Mouse (Mus musculus) thymus, adult 2 months (tissue): Measurements from ENCODE around the gene Cep70. TPM values are rescaled to one million over a fixed set of nuclear protein-coding genes. Genes with fewer than 3 reads are reported as not detected.

Experiments used
- DNase-seq: peaks from one replicate; pipeline ENCODE4 v3.0.0; 2021
- H3K27ac ChIP-seq: fragments of 200-500 bp; 2 replicates; pipeline ENCODE4 v1.5.1; 2012; ENCODE audit warnings: low read length, control low read depth; ENCODE audit not compliant: control insufficient read depth, insufficient read depth
- H3K27me3 ChIP-seq: fragments of 200-500 bp; 2 replicates; pipeline ENCODE4 v1.6.1; 2012; ENCODE audit warnings: mild to moderate bottlenecking, low read length, moderate library complexity, mixed read lengths; ENCODE audit not compliant: control insufficient read depth, insufficient read depth
- H3K36me3 ChIP-seq: fragments of 200-500 bp; 2 replicates; pipeline ENCODE4 v1.6.1; 2012; ENCODE audit warnings: mild to moderate bottlenecking, low read length, moderate library complexity; ENCODE audit not compliant: control insufficient read depth, insufficient read depth
- H3K4me1 ChIP-seq: fragments of 200-500 bp; replicated peaks from 2 replicates; pipeline ENCODE4 v1.6.1; 2012; ENCODE audit warnings: low read length; ENCODE audit not compliant: control insufficient read depth, insufficient read depth
- H3K4me3 ChIP-seq: fragments of 200-500 bp; 2 replicates; pipeline ENCODE4 v1.5.1; 2012; ENCODE audit warnings: mild to moderate bottlenecking, low read length, control low read depth, moderate library complexity; ENCODE audit not compliant: control insufficient read depth, insufficient read depth
- CTCF ChIP-seq: fragments of 200-500 bp; IDR thresholded peaks from 2 replicates; pipeline ENCODE4 v1.5.1; 2012; ENCODE audit warnings: mild to moderate bottlenecking, control low read depth, low read length, moderate library complexity, borderline replicate concordance; ENCODE audit not compliant: control insufficient read depth, poor library complexity, insufficient read depth; ENCODE audit errors: extremely low read depth
- POLR2A ChIP-seq: fragments of 200-500 bp; IDR thresholded peaks from 2 replicates; pipeline ENCODE4 v1.6.1; 2012; ENCODE audit warnings: mild to moderate bottlenecking, low read length, control low read depth, moderate library complexity; ENCODE audit not compliant: control insufficient read depth, poor library complexity, insufficient read depth; ENCODE audit errors: extremely low read depth
- WGBS: fragments of 180-500 bp; shearing (Covaris S2); methylation state at CpG from one replicate; pipeline ENCODE4 v1.1.7; 2018; 5-methylcytosine and 5-hydroxymethylcytosine counted together
- polyA plus RNA-seq: library from polyadenylated mRNA; depleted of rRNA; stranded (reverse); fragments of >200 nt; gene quantifications from 2 replicates; pipeline ENCODE4 v1.2.3, GENCODE M21; 2012; rRNA removed

Gene Cep70
- polyA plus RNA-seq: 5.2 and 7.0 TPM in 2 replicates

DNA sequence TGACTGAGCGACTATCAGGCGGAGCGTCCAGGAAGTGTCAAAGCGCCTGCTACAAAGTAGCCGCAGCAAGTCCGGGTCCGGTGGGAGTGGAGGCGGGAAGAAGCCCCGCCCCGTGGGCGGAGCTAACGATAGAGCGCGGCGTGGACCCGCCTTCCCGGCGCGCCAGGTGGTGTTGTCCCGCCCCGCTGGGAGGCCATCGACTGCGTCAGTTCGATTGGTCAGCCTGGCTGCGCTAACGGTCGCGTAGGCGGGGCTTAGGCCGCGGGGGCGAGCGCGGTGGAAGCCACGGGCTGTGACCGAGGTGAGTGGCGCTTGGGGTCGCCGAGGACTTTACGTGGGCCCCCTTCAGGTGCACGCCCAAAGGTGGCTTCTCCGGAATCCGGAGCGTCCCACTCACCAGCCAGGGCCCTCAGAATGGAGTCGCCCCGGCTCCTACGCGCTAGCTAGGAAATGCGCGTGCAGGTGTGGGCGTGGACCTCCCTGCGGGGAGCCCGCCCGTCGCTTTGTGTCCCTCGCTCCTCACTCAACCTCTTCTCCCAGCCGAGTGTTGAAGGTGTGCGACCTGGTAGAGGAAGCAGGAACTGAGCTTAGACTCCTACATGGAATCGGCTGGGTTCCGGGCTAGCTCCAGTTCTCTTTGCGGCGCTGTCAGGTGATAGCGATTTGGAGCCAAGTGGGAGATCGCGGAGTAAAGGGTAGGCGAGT is at the start of gene Cep70:
Gene Cep70, plus strand, starts transcription at position 178 of the 705 bp plus-strand sequence.
- peak; percentile 97 for DNase-seq
- H3K4me1 ChIP-seq: peaks cover 5% of the 10 kb centered on the region
- TF ChIP-seq CTCF: 0 out of 2 replicates have a peak, but pooled peaks have one; percentile 16
- TF ChIP-seq POLR2A: peak; percentile 66; the same call in 1 of the 2 replicates
- H3K4me3 ChIP-seq: peak within 1 kb of the TSS; percentile 87
- under 1% methylated on average over 66 of the region's 66 CpGs for WGBS
- H3K27me3 ChIP-seq: no peaks in the 10 kb centered on the region
- peak within 1 kb of the TSS; percentile 52; the same call in 1 of the 2 replicates for H3K27ac ChIP-seq
- H3K36me3 ChIP-seq: no peaks in the 10 kb centered on the region; the same call in 1 of the 2 replicates

DNA sequence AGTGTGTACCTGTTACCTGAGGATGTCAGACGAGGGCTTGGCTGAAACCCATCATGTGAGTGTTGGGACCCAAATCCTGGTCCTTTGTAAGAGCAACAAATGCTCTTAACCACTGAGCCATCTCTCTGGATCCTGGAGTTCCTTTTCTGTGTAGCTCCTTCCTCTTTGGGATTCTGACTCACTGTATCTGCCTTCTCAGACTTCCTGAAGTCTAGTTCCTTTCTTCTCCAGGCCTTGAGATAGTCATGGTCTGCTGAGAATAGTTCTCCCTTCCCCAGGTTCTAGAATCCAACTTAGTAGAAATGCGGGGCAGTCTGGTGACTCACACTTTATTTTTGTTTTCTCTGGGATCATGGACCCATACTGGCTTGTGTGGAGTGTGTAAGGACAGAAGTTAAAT is 30.5 kb upstream of the Cep70 start:
- no peak for DNase-seq
- WGBS: 42% methylated on average over 2 of the region's 2 CpGs
- Histone ChIP-seq H3K4me3 (no peak overlapping the region), H3K36me3 (no peaks in the 10 kb centered on the region), H3K4me1 (no peaks in the 10 kb centered on the region), H3K27me3 (no peaks in the 10 kb centered on the region), H3K27ac (no peak overlapping the region)
- no peak for TF ChIP-seq CTCF
- no peak for TF ChIP-seq POLR2A

DNA sequence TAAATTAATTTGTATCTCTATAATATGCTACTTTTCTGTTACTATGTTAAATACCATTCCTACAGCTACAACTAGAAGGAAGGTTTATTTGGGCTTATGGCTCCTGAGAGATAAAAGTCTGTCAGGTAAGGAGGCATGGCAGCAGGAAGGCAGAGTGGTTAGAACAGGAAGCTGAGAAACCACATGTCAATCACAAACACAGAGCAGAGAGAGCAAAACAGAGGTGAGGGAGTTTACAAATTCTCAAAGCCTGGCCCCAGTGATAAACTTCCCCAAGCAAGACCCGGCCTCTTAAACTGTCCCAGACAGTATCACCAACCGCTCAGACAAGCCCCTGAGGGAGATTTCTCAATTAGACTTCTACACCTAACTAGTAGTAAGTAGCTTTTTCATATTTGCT is 27.0 kb upstream of the Cep70 start:
- no peaks in the 10 kb centered on the region for H3K36me3 ChIP-seq
- H3K4me3 ChIP-seq: no peak overlapping the region
- TF ChIP-seq CTCF (no peak), POLR2A (no peak)
- WGBS: 23% methylated on average over 2 of the region's 2 CpGs
- no peak for DNase-seq
- H3K27ac ChIP-seq: no peak overlapping the region
- no peaks in the 10 kb centered on the region for H3K27me3 ChIP-seq
- H3K4me1 ChIP-seq: no peaks in the 10 kb centered on the region

DNA sequence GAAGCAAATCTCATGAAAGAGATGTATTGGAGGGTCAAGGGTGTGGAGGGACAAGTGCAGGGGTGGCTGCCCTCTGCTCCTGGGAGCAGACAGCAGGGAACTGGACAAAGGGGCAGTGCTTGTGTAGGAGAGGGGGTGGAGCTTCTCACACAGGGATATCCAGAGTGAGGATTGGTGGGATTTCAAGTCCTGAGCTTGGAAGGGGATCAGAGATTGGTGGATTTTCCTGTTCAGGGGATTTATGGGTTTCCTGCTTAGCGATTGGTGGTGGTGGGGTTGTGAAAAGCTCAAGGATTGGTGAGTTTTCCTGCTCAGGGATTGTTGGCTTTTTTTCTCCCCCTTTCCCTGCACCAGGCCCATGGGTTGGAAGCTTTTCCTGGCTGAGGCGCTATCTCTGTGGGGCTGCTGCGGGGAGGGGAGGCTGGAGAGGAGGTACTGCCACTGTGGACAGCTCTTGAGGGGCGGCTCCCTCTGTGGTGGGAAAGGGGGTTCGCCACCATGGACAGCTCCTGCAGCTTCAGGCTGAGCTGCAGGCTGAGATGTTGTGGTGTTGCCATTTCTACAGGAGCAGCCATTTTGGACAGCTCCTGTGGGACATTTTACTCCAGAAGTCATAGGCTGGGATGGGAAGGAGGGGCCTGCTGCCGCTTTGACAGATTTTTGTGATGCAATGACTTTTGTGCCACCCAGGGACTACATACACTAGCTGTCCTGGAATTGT is 25.0 kb upstream of the Cep70 start:
- Histone ChIP-seq H3K27ac (no peak overlapping the region), H3K36me3 (no peaks in the 10 kb centered on the region), H3K27me3 (no peaks in the 10 kb centered on the region), H3K4me3 (no peak overlapping the region), H3K4me1 (no peaks in the 10 kb centered on the region)
- peak; percentile 2 for DNase-seq
- no peak for TF ChIP-seq POLR2A
- TF ChIP-seq CTCF: no peak
- 29% methylated on average over 6 of the region's 6 CpGs for WGBS

DNA sequence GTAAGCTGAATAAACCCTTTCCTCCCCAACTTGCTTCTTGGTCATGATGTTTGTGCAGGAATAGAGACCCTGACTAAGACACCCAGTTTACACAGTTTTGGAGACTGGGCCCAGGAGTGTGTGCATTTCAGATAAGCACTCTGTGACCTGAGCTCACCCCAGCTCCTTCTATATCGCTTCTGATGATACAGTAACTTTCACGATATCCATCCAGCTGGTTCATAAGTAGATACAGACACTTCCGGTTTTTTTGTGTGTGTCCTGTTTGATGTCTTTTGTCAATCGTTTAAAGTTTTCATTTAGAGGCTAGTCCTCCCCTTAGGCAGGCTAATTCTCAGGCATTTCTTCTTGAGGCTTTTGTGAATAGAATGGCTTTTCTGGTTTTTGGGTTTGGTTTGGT is 21.5 kb upstream of the Cep70 start:
- 90% methylated on average over 4 of the region's 4 CpGs for WGBS
- no peak overlapping the region for H3K4me3 ChIP-seq
- H3K27me3 ChIP-seq: no peaks in the 10 kb centered on the region
- H3K27ac ChIP-seq: no peak overlapping the region
- no peak for DNase-seq
- TF ChIP-seq POLR2A (no peak), CTCF (no peak)
- no peaks in the 10 kb centered on the region for H3K4me1 ChIP-seq
- H3K36me3 ChIP-seq: no peaks in the 10 kb centered on the region

DNA sequence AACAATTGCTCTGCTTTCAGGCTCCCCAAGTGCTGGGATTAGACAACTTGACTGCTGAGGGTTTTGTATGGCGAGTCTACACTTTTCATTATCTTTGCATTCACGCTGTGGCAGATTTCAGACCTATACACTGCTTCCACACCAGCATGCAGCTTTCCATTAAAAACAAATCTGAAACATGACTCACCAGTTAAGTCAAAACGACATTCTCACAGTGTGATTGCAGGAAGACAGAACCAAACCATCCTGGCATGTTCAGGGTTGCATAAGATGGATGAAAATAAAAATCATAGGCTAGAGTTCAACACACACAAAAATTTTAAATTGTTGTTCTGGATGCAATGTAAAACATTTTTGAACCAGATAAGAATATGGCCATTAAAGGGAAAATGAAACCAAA is 18.6 kb upstream of the Cep70 start:
- TF ChIP-seq CTCF: no peak

More for the DNA sequence above, 18.6 kb upstream of the Cep70 start:
- Histone ChIP-seq H3K27ac (no peak overlapping the region), H3K4me1 (no peaks in the 10 kb centered on the region), H3K36me3 (no peaks in the 10 kb centered on the region), H3K27me3 (no peaks in the 10 kb centered on the region), H3K4me3 (no peak overlapping the region)
- WGBS: 69% methylated on average over 3 of the region's 3 CpGs
- no peak for DNase-seq
